Mouse (Mus musculus) embryonic stem cell, embryonic (primary cell): Measurements from ENCODE around the gene Tnfrsf18.

Source experiments
- CTCF ChIA-PET, 4 experiments: fragments of 300-600 bp in 2 of 4; fragments of 350-600 bp in 2 of 4; sonication (Branson Sonifier 250); formaldehyde crosslinking; loops; one replicate each; lab custom pipeline; 2022; ENCODE audit warnings: inconsistent platforms in 2 of 4; lab: Charles Lee
- POLR2A ChIA-PET, 4 experiments: fragments of 300-600 bp in 2 of 4; fragments of 350-600 bp in 2 of 4; sonication (Branson Sonifier 250); formaldehyde crosslinking; loops; one replicate each; lab custom pipeline; 2022; ENCODE audit warnings: antibody characterized with exemption in 4 of 4, inconsistent platforms in 1 of 4; lab: Charles Lee

Tnfrsf18 gene

DNA sequence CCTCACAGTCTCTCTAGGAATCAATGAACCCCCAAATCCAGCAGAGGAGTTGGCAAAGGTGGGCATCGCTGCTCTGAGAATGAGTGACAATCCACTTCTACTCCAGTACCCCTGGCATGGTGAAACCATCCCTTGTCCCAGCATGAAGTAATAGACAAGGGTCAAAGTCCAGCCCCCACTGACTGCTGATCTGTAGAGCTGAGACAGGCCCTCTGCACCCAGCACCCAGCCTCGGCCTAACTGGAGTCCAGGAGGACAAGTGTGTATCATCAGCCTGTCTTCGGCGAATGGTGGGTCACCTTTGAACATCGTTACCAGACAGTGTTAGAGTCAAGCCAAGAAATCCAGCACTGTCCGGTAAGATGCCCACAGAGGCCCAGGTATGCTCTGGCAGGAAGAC is 28.6 kb downstream of the Tnfrsf18 start:
- ChIA-PET CTCF (no interaction called here), POLR2A (no interaction called here)

DNA sequence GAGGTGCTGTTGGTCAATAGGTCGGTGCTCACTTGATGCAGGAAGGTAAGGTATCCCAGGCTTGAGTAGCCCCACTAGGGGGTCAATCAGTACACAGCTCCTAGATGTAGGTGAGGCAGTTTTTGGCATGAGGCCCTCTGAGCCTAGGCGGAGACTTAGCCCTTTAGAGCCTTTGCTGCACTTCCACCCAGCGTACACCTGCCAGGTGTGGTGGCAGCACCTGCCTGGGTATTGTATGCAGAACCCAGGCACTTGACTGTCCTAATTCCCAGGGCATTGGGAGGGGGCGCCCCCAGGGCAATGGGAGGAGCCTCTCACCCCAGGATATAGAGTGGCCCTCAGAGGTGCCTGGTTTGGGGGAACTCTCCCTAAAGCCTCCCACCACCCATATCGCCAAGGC is 29.2 kb downstream of the Tnfrsf18 start:
- CTCF ChIA-PET, result no interaction called here
- POLR2A ChIA-PET, result no interaction called here

DNA sequence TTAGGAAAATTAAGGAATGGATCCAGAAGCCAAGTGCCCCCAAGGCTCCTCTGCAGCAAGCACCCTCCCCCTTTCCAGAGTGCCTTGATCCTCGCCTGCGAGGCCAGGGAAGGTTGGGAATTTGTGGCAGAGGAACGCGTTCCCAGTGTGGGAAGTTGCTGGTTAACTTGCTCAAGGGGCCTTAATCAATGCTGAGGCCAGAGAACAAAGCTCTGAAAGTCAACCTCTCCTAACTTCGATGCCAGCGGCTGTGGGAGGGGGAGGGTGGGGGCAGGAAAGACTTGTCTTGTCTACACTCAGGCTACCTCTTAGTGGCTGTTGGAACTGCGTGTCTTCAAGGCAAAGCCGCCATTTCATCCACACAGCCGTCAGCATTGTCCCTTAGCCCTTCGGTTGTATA is 31.7 kb downstream of the Tnfrsf18 start:
- ChIA-PET CTCF (no interaction called here), POLR2A (interaction anchor here in 3 of 4 experiments (0.6 to 3.3 kb wide), 6 partner anchors 9 to 66 kb away, joined by 3 to 30 read pairs (median 4); no protein-coding TSS in a partner anchor)

DNA sequence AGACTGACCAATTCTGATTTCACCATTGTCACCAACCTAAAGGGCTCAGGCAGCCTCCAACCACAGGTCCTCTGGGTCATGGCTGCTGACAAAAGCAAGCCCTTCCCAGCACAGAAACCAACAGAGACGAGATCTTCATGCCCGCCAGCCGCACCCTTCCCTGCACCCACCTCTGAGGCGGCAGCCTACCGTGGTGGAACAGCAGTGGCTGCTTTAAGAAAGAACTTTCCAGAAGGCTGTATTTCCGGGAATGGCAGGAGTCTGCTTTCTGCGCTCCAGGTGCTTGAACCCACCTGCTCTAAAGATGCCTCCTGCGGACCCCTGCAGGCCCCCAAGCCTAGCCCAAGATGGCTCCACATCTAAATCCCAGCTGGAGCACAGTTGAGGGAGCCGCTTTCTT is 32.9 kb downstream of the Tnfrsf18 start:
- CTCF ChIA-PET, result interaction anchor here in 2 of 4 experiments (1.0 to 1.8 kb wide), 7 partner anchors 19 to 225 kb away, joined by 3 to 10 read pairs (median 5); no protein-coding TSS in a partner anchor

DNA sequence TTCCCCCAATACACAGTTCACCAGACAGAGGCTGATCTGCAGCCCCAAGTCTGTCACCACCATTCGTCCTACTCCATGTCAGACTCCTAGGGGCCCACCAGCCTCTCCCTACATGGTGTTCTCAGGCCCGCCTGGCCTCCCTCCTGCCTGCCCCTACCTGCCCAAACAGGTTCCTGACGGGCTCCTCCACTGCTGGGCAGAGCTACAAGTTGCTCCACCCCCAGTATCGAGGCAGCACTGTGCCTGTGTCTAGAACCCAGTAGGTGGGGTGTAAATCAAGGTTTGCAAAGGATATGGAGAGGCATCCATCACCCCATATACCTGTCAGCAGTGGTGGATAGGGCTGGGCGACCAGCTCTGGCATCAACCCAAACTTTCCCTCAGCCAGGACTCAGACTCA is 33.3 kb downstream of the Tnfrsf18 start, which contains the start of gene Ttll10:
Ttll10 (minus strand) TSS at position 154 of the 400 bp plus-strand sequence.
- POLR2A ChIA-PET, result interaction anchor here (0.6 to 3.3 kb wide), 44 partner anchors 8 to 545 kb away, joined by 3 to 30 read pairs (median 4); partner anchors contain the start of genes 9430015G10Rik (in 2 of the 4), B3galt6 (in 1 of the 4), Mxra8 (in 1 of the 4) and Sdf4 (in 1 of the 4)
- CTCF ChIA-PET, result interaction anchor here in 3 of 4 experiments (1.0 to 1.8 kb wide), 10 partner anchors 18 to 225 kb away, joined by 3 to 10 read pairs (median 5); partner anchors contain the start of gene 9430015G10Rik (in 1 of the 3)

More for the DNA sequence above, 32.9 kb downstream of the Tnfrsf18 start:
- POLR2A ChIA-PET, result interaction anchor here (0.9 to 3.3 kb wide), 27 partner anchors 9 to 219 kb away, joined by 3 to 30 read pairs (median 5); partner anchors contain the start of genes 9430015G10Rik (in 2 of the 4), B3galt6 (in 1 of the 4), Mxra8 (in 1 of the 4) and Sdf4 (in 1 of the 4)

DNA sequence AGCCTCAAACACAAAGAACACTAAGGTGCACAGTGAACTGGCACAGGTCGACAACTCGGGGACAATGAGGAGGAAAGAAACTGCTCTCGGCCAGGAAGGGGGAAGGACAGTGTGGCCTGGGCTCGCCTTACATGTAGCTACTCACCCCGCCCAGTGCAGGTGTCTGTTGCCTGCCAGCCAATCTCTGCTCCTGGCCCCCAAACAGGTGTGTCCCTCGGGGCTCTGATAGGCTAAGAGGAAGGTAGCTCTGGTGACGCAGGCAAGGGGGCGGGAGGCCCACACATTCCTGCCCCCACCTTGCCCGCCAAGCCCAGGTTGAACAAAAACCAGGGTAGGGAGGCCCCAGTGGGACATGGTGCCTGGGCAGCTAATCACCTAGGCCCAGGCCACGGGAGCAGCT is 33.7 kb downstream of the Tnfrsf18 start:
- POLR2A ChIA-PET, result interaction anchor here (0.5 to 3.3 kb wide), 45 partner anchors 8 to 603 kb away, joined by 3 to 30 read pairs (median 4); partner anchors contain the start of genes 9430015G10Rik (in 2 of the 4), B3galt6 (in 1 of the 4), Mxra8 (in 1 of the 4) and Sdf4 (in 1 of the 4)

DNA sequence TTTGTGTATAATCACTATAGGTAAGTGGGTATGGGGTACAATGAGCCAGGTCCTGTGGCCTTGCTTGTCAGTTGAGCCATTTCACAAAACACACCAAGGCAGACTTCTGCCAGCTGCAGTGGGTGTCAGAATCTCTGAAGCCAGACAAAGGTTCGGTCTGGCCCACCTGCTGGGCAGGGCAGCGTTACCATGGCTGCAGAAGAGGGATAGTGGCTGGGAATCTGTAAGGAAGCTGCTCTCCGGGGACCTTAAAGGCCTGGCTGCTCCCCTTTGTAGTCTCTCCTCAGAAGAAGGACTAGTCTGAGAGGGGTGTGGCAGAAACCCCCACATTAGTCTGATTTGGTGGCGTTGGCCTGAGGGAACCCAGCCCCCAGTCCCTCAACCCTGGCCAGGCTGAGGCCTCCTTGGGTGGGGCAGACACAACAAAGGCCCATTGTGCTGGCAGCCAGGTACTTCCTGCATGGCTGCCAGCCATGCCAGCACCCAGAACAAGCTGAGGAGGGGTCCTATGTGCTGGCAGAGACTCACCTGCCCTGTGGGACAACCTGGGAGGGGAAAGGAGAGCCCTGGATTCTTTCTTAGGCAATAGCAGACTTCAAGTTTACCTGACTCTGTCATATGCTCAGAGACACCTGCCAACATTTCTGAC is 38.0 kb downstream of the Tnfrsf18 start:
- ChIA-PET POLR2A (interaction anchor here in 3 of 4 experiments (0.6 to 2.1 kb wide), 5 partner anchors 13 to 172 kb away, joined by 3 to 6 read pairs (median 5); partner anchors contain the start of genes 9430015G10Rik (in 1 of the 3), Noc2l (in 1 of the 3) and Plekhn1 (in 1 of the 3)), CTCF (interaction anchor here in 1 of 4 experiments (1.2 kb wide), 1 partner anchor 30 kb away, joined by 6 read pairs; no protein-coding TSS in a partner anchor)

More for the DNA sequence above, 33.7 kb downstream of the Tnfrsf18 start:
- CTCF ChIA-PET, result interaction anchor here in 3 of 4 experiments (0.6 to 1.8 kb wide), 11 partner anchors 18 to 226 kb away, joined by 3 to 10 read pairs (median 5); partner anchors contain the start of gene 9430015G10Rik (in 1 of the 3)

DNA sequence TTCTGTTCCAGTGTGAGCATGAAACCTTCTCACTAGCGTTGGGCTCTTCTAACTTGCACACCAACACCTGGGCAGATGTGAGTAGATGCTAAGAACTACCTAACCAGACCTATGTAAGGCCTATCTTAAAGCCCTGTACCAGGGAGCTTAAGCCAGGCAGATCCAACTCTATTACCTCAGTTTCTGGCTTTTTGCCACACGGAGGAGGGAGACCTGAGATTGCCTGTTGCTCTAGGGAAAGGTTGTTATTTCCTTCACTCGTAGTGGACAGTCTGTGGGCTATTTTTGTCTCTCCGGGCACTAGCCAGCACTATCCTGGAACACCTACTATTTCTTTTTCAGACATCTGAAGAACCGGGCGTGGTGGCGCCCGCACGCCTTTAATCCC is 38.5 kb downstream of the Tnfrsf18 start:
- ChIA-PET CTCF (interaction anchor here in 1 of 4 experiments (1.2 kb wide), 1 partner anchor 31 kb away, joined by 6 read pairs; no protein-coding TSS in a partner anchor), POLR2A (interaction anchor here in 2 of 4 experiments (1.0 to 2.1 kb wide), 4 partner anchors 33 to 171 kb away, joined by 3 to 6 read pairs (median 4); partner anchors contain the start of genes 9430015G10Rik (in 1 of the 2), Noc2l (in 1 of the 2) and Plekhn1 (in 1 of the 2))

DNA sequence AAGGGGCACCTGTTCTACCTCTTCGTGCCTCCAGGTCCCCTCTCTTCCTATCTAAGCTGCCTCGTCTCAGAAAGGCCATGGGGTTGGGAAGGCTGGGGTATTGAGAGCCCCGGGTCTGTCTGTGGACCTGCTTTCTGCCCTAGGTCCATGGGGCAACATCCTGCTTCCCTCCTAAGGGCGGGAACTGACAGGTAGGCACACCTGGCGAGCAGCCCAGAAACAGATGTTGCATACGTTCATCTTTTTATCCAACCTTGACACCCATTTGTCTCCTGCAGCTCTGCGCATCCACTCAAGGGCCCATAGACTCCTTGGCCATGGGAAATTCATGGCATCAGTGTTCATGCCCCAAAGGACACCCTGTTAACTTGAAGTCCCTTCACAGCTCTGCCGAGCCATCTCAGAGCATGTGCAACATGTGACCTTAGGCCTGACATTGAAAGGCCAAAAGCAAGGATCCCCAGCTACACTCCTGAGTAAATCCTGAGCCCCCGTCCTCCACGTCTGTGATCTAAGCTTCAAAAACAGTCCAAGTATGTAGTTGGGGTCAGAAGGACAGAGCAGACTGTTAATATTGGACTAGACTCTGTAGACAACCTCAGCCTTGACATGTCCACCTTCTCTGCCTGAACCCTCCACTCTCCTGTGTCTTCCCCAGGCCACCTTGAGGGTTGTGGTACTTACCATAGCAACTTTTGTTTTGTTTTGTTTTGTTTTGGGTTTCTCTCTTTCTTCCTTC is 39.4 kb downstream of the Tnfrsf18 start:
- ChIA-PET CTCF (interaction anchor here in 2 of 4 experiments (0.5 to 1.2 kb wide), 2 partner anchors 12 to 31 kb away, joined by 3 to 6 read pairs; no protein-coding TSS in a partner anchor), POLR2A (interaction anchor here in 2 of 4 experiments (0.7 to 2.1 kb wide), 3 partner anchors 12 to 170 kb away, joined by 3 to 6 read pairs (median 3); partner anchors contain the start of genes Noc2l (in 1 of the 2) and Plekhn1 (in 1 of the 2))

DNA sequence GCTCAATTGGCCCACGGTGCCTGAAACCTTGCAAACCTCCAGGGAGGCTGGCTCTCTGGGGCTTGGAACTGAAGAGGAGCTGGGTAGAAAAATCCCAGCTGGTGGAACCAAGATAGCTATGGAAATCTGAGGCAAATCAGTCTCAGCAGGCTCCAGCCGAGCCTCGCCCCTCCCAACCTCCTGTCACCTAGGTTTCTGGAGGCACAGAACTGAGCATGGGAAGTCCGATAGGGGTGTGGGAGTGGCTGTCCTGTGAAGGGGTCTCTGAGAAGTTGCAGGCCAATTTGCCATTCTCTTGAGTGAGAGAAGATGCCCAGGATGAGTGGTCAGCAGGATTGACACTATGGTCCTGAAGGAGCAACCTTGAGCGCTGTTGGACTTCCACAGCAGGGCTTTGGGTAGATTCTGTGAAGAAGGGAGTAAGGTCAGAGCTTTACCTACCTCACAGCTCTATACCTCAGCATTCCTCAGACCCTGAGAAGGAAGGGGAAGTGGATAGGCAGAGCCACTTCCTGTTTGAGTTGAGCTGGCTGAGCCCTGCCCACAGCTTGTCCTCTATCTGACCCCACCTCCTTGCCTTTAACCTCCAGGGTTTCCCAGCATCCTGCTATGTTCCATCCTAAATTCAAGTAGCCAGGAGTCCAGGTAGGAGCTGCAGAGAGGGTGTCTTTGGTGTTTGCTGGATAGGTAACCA is 41.4 kb downstream of the Tnfrsf18 start:
- CTCF ChIA-PET, result interaction anchor here (0.6 to 2.0 kb wide), 7 partner anchors 9 to 222 kb away, joined by 3 to 8 read pairs (median 3); no protein-coding TSS in a partner anchor
- POLR2A ChIA-PET, result interaction anchor here (0.5 to 2.6 kb wide), 19 partner anchors 8 to 170 kb away, joined by 3 to 14 read pairs (median 4); partner anchors contain the start of genes 9430015G10Rik (in 2 of the 4), Ttll10 (in 2 of the 4), AW011738 (in 1 of the 4) and C1qtnf12 (in 1 of the 4)

DNA sequence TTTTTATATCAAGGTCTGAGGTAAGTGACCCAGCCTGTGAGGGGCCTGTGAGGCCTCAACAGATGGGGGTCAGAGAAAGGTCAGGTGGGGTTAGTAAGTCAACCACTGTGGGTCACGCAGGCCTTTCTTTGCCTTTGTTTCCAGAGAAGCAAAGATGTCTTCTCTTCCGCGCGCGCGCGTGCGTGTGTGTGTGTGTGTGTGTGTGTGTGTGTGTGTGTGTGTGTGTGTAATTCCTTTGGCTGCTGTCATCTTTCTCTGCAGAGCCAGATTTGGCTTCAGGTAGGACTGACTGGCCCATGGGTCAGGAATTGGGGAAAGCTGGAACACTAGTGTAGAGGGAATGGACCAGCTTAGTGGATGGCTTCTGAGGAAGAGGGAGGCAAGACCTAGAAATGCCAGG is 43.7 kb downstream of the Tnfrsf18 start:
- ChIA-PET CTCF (interaction anchor here in 2 of 4 experiments (0.6 to 1.2 kb wide), 4 partner anchors 11 to 36 kb away, joined by 3 to 6 read pairs (median 4); no protein-coding TSS in a partner anchor), POLR2A (interaction anchor here in 3 of 4 experiments (1.0 to 2.1 kb wide), 11 partner anchors 10 to 166 kb away, joined by 3 to 16 read pairs (median 4); partner anchors contain the start of genes Ttll10 (in 3 of the 3), 9430015G10Rik (in 1 of the 3), C1qtnf12 (in 1 of the 3) and Noc2l (in 1 of the 3))

DNA sequence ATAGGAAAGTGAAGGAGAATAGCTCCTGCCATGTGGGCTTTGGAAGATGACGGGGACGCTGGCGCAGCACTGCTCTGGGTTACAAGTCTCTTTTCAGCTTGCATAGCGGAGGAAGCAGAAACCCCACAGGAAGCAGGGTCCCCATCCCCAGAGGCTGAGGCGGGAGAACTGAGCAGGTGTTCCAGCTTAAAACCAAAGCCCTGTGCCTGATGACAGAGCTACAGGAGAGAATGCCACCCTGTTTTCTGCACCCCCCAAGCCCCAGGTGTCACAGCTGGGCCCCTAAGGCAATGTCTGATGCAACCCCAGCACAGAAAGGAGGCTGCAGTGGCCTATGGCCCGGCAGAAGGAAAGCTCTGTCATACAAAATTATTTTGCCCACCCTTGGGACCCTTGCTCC is 44.3 kb downstream of the Tnfrsf18 start:
- CTCF ChIA-PET, result interaction anchor here in 2 of 4 experiments (0.6 to 1.2 kb wide), 5 partner anchors 11 to 111 kb away, joined by 3 to 6 read pairs (median 3); no protein-coding TSS in a partner anchor
- POLR2A ChIA-PET, result interaction anchor here (0.8 to 2.1 kb wide), 14 partner anchors 11 to 165 kb away, joined by 3 to 16 read pairs (median 4); partner anchors contain the start of genes Ttll10 (in 4 of the 4), 9430015G10Rik (in 1 of the 4), C1qtnf12 (in 1 of the 4) and Noc2l (in 1 of the 4)

DNA sequence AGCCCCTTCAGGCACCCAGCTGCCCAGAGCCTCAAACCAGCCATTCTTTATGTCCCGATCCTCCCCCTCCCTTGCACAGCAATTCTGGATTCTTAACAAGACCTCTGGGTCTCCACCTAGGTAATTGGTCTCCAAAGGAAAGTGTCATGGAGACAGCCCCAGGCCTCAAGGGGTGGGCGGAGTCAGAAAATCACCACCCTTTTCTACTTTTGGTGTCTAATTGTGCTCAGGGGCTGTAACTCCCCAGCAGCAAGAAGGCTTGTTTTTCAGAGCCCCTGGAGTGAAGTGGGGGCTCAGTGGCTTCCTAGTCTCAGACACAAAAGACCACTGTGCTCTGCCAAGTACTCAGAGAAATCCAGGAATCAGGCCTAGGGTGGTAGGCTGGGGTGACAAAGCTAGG is 44.8 kb downstream of the Tnfrsf18 start:
- ChIA-PET POLR2A (interaction anchor here (0.8 to 2.1 kb wide), 13 partner anchors 11 to 163 kb away, joined by 3 to 16 read pairs (median 4); partner anchors contain the start of genes Ttll10 (in 4 of the 4) and 9430015G10Rik (in 2 of the 4)), CTCF (interaction anchor here in 2 of 4 experiments (1.0 to 1.2 kb wide), 4 partner anchors 28 to 111 kb away, joined by 3 to 6 read pairs (median 3); no protein-coding TSS in a partner anchor)

DNA sequence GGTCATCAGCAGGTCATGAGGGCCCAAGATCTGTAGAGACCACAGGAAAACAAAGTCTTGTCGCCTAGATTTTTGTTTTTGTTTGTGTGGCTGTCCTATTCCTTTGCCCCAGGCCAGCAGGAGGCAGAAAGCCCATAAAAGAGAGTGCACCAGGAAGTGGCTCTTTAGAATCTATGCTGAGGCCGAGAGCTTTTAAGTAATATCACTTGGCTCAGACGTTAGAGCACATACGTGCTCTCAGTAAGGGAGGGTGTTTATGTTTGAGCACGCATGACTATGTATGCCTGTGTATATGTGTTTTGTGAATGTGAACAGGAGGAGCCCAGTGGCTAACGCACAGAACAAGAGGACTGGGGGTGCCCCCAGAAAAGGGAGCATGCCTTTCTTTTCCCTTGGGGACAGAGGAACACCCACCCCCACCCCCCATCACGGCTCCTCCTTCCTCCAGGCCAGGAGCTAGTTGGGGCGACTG is 51.0 kb downstream of the Tnfrsf18 start:
- POLR2A ChIA-PET, result interaction anchor here (0.6 to 2.7 kb wide), 17 partner anchors 9 to 359 kb away, joined by 3 to 19 read pairs (median 5); partner anchors contain the start of genes 9430015G10Rik (in 2 of the 4), Cptp (in 1 of the 4), Ints11 (in 1 of the 4) and Ttll10 (in 1 of the 4)
- CTCF ChIA-PET, result interaction anchor here in 3 of 4 experiments (0.6 to 1.4 kb wide), 12 partner anchors 9 to 238 kb away, joined by 3 to 7 read pairs (median 3); partner anchors contain the start of genes Ttll10 (in 3 of the 3) and C1qtnf12 (in 1 of the 3)

DNA sequence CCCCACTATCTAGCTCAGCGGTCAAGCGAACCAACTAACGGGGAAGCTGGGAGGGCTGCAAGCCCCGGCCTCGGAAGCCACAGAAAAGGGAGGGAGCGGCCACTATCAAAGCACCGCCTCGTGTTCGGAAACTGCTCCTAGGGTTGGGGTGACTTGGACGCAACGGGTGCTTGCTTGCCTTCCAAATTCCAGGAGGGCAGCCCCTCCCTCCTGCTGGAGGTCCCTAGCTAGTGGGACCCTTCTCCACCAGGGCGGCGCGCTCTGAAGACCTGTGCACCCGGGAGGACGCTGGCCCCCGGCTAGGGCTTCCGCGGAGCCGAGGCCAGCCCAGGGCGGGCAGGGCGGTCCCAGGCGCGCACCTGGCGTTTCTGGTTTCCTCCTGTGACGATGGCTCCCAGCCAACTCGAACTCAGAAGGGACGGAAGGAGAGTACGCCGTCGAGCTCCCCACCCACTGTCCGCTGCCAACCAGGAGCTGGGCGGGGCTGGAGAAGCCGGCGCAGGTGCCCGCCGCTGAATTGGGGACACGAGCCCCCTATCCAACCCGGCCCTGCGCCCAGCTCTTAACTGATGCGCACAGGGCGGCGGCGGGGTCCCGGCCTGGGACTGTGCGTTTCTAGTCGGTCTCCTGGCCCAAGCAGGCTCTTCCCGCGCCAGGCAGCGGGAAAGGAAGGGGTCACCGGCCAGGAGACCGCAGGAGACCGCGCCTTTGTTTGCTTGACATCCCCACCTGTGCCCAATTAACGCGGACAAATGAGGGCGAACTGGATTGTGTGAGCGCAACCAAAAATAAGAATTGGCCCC is 51.7 kb downstream of the Tnfrsf18 start:
- ChIA-PET POLR2A (interaction anchor here (0.6 to 2.7 kb wide), 26 partner anchors 10 to 360 kb away, joined by 3 to 19 read pairs (median 3); partner anchors contain the start of genes 9430015G10Rik (in 2 of the 4), Noc2l (in 2 of the 4), Cptp (in 1 of the 4) and Ints11 (in 1 of the 4)), CTCF (interaction anchor here (0.6 to 1.4 kb wide), 17 partner anchors 10 to 359 kb away, joined by 3 to 8 read pairs (median 3); partner anchors contain the start of genes Ttll10 (in 3 of the 4), Acap3 (in 1 of the 4), C1qtnf12 (in 1 of the 4) and Pusl1 (in 1 of the 4))
